Mouse (Mus musculus) brain, adult 2 months (tissue): ENCODE measurements around the gene Bend5.

Source experiments
- DNase-seq: peaks from one replicate; pipeline ENCODE4 v3.0.0; 2011; ENCODE audit warnings: low read depth, low spot score

Bend5 gene

DNA sequence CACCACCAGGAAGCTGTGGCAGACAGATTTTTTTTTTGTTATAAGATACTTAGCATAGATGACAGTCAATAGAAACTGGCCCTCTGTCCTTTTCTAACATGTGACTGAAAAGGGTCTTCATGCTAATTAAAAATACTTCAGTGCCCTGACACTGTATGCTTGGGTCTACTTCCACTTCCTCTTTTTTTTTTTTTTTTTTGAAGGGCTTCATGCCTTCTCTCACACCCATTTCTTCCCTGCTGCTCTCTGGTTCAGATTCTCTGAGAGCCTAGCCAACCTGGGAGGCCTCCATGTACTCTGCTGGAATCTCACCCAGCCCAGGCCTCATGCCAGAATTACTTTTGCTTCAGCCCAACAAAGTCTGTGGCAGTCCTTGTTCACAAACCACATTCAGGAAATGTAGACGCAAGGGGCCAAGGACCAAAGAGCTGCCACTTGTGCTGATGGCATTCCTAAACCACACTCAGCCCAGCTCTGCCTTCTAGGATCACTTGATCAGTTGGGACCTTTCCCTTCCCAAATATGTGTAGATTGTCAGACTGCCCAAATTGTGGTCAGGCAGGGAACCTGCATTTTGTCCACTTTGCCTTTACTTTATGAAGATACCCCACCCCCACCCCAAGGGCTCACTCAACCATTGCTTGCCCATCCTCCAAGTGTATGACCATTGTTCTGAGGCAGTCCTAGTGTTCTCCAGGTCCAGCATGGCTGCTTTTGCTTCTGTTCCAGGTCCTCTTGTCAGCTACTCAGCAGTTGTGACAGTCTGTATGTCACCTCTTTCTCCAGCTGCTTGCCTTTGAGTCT is 27.8 kb downstream of the Bend5 start:
- peak; percentile 36 for DNase-seq

DNA sequence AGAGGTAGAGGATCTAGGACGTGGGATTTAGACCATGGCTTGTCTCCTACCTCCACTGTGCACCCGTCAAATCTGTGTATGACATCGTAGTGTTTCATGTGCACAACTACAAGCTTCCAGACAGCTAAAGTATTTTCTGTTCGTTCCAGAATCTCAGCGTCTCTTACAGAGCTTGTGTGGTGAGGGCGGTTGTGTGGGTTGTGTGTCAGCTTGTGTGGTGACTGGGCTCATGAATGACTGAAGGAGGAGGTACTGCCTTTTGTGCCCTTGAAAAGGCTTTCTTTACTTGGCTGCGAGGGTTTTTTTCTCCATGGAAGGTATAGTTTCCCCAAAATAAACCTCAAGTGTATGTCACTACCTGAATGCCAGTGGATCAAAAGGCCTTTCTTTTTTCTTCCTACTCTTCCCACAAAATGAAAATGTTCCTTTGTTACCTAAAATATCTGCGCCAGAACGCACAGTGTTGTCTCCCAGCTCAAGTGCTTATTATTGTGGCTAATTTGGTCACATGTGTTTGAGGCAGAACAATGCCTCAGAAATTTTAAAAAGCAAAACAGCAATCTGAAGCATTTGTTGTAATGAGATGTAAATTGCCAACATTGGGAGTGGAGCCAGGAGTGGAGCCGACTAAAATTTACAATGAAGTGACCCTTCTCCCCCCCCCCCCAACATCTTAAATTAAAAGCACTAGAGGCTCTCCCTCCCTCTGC is 29.3 kb downstream of the Bend5 start:
- DNase-seq, result peak; percentile 79

DNA sequence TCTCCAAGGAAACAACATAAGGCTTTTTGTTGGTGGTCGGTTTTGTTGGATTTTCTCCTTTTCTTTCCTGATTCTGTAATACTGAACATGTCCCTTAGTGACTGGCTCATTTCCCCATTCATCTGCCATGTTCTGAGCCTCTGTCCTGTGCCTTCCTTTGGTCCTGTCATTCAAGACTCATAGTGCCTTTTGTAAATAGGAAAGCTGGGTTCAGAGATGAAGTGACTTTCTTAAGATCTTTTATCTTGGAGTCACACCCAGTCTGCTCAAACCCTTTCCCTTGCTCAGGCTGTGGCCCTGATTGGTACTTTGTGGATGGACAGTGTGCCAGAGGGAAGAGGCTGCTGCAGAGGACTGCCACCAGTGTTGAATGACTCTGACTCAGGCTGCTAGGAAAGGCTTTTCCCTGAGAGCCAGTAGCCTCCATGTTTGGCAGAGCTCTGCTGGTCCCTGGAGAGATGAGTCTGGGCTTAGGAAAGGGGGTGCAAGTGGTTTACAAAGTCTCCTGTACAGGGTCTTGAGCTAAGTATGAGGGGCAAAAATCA is 29.9 kb downstream of the Bend5 start:
- DNase-seq, result no peak

DNA sequence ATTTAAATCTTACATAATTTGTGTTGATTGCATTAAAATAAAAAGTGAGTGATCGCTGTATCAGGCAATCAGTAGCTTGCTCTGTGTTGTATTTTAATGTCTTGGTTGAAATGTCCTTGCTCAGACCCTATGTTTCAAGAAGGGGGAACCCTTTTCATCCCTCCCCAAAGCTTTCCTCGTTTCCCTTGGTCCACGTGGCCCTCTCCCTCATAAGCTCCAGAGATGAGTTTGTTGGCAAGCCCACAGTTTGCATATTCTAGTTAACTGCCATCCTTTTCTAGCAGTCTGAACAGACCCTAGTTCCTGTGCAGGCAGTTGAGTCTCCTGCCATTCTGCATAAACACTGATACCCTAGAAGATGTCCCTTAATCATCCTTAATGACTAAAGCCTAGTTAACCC is 33.1 kb downstream of the Bend5 start:
- DNase-seq, result no peak

DNA sequence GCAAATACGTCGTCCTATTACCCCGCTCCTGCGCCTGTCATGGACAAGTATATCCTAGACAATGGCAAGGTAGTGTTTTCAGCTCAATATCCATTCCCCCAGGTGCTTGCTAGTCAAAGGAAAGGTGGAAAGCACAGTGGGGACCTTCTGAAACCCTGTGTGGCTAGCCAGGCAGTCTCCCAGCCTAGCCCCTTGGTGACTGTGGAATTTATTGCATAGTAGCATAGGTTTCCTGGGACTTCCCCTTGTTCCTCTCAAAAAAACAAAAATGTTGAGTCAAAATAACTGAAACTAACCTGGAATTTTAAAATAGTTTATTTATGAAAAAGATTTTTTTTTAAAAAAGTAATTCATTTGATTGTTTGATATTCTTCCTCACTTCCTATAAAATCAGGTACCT is 33.8 kb downstream of the Bend5 start:
- DNase-seq, result no peak

DNA sequence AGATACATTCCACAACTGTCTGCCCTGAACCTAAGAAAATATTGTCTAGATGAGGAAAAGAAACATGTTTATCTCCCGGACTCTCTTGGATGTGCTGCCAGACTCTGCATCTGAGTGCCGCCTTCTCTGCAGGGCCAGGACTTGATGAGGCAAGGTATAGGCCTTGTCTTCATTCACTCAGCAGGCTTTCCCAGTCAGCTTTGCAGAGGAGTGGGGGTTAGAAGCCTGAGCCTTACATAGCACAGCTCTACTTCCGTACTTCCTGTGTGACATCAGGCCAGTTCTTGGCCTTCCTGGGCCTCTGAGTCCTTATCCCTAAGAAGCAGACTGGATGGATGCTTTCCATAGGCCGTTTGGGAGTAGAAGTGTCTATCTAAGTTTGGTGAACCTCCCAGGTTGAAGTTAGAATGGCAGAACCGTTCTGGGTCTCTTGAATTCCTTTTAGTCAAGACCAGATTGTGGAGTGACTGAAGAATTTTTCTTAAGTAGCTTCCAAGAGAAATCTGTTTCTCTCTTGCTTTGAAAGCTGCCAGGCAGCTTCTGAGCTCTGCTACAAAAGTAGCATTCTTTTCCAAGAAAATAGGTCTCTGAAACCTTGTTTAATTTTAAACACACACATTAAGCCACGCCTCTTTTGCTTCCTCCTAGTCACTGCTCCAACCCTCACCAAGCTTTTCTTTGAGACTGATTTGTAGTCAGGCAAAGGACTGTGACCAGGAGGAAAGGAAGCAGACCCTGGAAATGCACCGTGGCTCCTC is 34.8 kb downstream of the Bend5 start:
- peak; percentile 44 for DNase-seq

DNA sequence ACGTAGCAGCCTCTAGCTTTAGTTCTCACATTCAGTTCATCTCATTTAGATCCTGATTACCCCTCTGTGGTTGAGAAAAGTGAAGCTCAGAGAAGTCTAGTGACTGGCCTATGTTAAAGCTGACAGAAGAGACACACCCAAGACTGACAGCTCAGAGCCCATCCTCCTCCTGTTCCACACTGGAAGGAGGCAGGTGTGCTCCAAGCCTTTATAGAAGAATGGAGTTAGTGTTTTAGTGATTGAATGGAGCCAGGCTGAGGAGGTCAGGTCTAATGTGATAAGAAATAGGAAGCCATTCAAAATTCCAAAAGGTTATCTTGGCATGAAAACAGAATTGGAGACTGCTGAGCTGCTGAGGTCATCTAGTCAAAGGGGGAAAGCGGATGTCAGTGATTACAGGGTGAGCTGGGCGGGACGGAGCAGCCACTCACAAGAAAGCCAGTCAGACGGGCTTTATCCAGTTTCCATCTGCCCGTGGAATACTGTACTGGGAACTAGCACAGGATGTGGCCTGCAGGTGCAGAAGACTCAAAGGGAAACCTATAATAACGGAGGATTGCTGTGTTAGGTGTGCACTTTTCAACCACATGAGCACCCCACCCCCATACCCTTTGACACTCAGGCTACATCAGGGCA is 36.6 kb downstream of the Bend5 start:
- DNase-seq, result no peak

DNA sequence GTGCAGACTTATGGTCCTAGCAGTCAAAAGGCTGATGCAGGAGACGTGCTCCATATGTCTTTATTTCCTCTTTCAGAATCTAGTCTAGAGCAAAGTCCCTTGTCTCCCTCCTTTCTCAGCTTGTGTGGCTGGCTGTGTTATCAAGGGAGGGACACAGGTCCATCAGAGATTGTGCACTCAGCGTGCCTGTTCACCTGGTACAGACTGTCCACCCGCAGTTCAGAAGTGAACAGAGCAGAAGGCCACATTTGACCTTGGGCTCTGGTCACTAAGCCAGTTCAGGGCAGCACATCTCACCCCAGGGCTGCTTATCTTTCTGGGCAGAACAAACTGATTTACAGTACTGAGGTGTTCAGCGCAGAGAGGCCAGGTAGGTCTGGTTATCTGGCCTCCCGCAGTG is 37.4 kb downstream of the Bend5 start:
- no peak for DNase-seq

DNA sequence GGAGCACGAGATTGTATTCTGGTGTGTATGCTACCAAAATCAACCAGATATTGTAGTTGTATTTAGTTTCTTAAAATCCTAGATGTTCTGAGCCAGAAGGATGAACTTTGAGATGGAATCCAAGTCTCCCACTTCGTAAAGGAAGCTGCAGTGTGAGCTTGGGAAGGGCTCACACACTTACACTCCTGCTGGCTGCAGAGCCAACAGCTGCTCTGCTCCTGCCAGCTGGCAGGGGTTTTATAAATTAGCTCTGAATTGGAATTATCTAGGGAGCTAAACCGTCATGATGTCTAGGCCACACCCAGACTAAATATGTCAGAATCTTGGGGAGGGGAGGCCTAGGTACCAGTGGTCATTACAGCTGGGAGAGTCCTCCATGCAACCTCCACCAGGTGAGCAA is 38.5 kb downstream of the Bend5 start:
- peak; percentile 36 for DNase-seq

DNA sequence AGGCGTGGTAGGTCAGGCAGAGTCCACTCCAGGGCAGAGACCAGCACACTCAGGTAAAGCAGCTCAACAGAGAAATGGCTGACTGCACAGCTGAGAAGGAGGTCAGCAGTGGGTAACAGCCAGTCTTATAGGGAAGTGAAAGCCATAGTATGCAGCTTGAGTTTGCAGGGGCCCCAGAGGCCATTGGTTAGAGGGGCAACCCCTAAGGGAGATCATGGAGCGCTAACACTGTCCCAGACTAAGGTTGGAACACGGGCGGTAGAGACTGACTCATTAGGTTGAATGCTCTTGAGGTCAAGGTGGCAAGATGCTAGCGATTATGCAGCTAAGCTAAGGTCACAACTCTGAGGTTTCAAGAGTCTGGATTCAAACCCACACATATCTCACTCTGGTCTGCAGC is 40.8 kb downstream of the Bend5 start:
- no peak for DNase-seq

DNA sequence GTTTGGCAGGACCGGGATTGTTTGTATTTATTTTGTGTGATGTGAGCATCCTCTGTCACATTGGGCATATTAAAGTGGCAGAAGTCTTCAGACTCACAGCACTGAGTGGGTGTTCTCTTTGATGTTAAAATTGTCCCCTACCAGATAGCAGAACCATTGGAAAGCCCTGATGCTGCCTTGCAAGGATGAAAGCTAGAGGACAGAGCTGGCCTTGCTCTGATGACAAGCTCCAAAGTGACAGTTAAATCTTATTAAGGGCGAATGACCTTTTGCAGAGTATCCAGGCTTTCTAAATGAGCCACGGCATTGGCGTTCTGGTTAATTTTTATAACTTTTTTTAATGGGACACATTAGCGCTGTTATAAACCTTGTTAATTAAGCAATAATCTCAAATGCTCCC is 42.8 kb downstream of the Bend5 start:
- DNase-seq, result no peak

DNA sequence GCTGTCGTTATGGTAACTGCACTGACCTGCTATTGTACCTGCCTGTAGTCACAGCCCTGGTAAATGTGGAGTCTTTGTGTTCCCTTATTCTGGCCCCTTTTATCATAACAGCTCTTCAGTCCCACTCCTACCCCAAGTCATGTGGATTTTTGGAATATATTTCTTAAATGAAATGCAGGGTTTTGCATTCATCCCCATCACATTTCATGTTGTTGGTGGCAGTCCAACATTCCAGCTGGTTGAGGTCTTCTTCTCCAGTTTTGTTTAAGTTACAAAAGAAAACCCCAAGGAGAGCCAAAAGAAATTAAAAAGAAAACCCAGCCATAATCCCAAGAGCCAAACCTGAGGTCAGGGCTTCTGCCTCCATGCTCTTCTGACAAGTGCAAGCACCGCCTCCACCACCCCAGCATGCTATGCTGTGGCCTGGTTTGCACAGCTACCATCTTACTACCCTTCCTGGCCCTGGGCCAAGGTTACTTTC is 52.5 kb downstream of the Bend5 start:
- peak; percentile 59 for DNase-seq

DNA sequence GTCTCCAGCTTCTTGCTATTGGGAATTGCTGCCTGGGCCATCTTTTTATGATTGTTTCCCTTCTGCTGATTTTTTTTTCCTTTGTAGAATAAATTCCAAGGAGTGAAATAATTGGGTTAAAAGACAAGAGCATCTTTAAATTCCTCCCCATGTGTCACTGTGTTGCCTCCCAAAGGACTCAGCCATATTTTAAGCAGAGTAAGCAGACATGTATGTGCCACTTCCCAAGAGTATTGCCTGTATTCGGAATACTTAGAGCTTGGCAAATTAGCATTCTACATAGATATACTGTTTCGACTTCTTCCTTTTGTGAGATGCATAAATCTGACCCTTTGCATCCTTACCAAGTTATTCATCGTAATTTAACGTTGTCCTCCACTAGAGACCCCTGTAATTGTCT is 53.0 kb downstream of the Bend5 start:
- no peak for DNase-seq

DNA sequence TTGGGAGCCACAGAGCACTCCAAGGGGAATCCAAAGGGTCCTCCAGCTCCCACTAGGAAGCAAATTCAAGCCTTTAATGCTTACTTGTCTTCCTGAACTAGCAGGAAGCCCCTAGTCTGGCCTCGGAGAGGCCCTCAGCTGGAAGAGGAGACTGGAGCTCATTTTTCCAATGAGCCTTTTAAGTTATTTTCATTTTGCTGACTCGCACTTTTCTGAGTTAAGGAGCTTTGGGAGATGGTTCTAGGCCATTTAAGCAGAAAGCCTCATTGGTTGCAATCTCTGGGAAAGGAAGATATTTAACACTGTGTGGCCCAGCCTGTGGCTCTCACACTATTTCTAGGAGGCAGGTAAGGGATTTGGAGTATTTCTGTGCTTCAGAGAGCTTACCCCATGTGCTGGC is 55.0 kb downstream of the Bend5 start:
- no peak for DNase-seq

DNA sequence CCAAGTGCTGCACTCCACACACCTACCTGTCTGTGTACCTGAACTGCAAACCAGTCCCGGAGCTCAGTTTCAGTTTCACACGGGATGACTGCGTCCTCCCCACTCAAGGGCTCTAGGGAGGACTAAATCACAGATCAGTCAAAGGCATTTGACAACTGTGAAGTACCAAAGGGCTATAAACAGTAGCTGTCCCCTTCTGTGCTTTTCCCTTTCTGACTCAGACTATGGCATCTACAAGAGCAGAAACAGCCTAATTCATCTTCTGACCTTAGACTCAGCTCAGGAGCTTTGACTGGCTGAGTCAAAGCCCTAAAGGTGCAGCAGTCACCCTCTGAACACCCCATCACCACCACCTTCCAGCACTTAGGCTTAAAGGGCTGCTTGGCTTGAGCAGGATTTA is 56.9 kb downstream of the Bend5 start:
- DNase-seq, result no peak

DNA sequence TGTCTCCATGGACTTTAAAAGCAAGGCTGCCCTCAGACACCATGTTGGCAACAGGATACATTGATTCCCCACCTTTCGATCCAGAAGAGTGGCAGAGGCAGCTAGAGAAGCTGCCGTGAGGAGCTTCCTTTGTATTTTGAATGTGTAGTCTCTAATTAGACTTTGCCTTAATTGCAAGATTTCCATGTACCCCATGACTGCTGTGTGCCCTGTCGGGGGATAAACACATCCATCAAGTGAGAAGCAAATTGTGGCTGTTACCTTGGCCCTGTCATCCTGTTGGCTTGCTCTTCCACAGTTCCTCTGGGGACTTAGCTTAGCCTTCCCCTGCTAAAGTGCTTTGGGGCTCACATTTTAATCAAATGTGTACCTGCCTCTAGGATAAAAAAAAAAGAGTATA is 57.7 kb downstream of the Bend5 start:
- no peak for DNase-seq

DNA sequence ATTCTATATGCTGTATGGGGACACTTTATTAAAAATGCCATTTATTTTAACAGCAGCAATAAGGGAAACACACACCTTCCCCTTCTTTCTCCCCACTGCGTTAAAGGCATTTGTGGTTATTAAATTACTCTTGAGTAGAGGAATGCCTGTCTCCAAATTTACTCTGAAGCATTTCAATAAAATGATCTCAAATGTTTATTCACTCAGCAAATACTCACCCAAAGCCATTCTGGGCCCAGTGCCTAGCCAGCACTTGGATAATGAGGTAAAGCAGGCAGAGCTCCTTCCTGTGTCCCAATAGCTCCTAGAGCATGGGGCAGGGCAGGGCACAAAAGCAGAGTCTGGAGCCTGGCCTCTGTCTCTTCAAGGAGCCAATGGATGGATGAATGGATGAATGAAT is 58.2 kb downstream of the Bend5 start:
- no peak for DNase-seq

DNA sequence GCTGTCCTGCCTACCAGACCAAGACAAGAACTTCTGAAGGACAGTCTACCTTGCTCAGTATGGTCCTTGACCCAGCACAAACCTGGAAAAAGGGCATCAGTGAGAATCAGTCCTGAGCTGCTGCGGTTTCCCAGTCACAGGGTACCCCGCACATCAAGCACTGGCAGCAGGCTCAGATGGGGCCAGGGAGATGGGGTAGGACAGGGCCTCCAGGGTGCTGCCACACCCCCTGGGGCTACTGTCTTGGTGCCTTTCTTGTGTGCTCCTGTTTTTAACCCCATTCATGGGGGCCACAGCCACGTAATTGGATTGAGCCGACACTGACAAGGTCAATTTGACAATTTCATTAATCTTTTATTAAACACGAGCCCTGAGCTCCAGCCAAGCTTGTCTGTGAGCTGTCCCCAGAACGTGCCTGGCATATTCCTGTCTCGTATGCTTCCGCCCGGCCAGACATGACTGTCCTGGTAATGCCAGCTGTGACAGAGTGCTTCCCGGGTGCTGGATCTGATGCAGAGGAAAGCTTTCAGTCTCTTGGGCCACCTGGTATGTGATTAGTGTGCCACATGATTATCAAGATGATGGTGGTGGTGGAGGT is 60.7 kb downstream of the Bend5 start:
- no peak for DNase-seq

DNA sequence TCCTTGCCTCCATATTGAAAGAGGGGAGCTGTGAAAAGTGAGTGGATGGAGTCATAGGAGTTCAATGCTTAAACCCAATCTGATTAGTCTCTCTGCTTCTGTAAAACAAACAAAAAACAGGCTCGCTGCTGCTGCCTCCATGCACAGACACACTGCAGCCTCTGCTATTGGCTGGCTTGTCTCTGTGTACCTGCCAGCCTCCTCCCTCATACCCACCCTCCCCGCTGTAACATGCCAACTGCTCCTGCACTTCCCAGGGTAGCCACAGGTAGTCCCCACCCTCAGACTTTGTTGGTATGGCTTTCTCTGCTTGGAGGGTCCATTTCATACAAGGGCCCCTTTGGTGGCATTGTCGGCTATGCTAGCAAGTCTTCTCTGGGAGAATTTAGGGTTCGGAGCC is 62.7 kb downstream of the Bend5 start:
- DNase-seq, result no peak

DNA sequence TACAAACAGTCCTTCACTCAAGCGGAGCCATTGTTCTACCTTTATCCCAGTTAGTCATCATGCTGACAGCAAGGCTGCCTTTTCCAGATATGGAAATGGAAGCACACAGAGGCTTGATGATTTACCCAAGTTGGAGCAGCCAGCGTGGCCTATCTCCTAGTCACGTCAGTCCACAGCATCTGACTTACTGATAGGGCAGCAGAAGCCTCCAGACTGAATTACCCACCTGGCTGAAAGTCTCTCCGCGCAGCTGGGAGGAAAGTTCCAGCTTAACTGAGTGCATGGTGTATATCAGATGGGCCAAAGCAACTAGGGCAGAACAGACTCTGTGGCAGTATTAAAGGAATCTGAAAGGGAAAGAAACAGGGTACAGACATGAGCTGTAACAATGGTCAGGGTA is 68.7 kb downstream of the Bend5 start:
- DNase-seq, result no peak

DNA sequence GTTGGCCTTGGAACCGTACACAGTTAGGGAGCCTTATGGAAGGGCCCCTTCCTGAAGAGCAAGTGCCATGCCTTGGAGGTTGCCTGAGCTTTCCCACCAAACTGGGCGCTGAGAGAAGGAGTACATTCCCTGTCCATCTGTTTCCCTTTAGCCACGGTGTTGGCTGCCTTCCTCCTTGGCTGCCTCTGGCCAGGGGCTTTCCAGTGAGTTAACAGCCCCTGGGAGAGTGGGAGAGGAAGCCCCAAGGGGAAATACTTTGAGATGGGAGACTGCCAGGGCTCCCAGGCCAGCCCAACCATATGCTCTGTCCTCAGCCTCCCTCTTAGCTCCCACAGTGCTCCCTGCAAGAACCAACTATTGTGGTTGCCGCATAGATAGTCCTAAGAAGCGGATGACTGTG is 70.4 kb downstream of the Bend5 start:
- no peak for DNase-seq
